Mouse (Mus musculus): ENCODE data around the gene Slc25a20.

DNA sequence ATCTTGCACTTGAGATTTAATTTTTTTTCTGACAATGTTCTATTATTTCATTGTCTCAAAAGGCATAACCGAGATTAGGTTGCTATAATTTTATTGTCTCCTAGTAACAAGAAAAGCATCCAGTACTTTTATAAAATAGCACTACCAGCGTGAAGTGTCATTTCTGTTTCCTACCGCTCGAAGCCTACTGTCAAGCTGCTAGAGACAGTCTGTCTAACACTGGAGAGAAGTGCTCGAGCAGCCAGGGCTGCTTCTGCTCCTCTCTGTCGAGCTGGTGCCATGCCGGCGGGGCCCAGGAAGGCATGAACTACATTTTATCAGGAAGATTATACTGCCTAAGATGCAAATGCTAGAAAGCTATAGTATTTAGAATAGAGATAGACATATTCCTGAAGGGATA is 46.9 kb downstream of the Slc25a20 start:
- no peak for TF ChIP-seq CTCF (IDR thresholded peaks at IDR 0.05; ENCODE audit: low read depth, low read length)
- TF ChIP-seq POLR2A (IDR thresholded peaks at IDR 0.05; ENCODE audit: borderline replicate concordance, low read depth, low read length) = no peak

Measured in bone marrow macrophage, adult 2 months (primary cell).